Mouse (Mus musculus) testis, postnatal 10 days (tissue): Measurements from ENCODE around the gene Ubald1.
A peak's percentile ranks its signal among the peaks of the same experiment; 100 is the strongest.

Experiments
- DNase-seq: peaks from one replicate; pipeline ENCODE4 v3.0.0; 2021; ENCODE audit warnings: low spot score

Ubald1 gene

DNA sequence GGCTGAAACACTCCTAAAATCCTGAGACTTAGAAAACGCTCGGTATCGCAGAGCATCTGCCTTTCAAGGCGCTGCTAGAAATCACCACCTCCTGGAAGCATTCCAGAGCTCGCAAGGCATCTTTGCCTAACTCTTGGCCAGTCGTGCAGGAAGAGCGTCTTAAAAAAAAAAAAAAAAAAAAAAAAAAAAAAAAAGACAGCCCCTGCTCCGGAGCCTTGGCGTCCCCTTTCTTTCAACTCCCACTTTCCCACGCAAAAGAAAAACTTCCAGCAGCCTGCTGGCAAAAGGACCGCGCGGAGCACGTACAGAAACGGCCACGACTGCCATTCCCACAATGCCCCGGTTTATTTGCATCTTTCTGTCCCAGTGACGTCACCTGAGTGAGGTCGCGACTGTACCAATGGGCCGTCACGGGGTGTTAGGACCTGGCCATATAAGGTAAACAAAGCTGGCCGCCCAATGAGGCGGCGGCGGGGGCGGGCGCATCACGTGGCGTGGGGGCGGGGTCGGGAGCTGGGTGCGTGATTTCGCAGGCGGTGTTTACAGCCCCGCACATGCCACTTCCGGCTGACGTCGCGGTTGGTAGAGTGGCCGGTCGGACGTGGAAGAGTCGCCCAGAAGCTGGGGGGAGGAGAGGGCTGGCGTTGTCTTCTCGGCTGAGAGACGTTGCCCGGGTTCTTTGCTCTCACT lies at the start of gene Ubald1:
Ubald1 (minus strand) TSS at position 180 of the 690 bp plus-strand sequence.
- peak; percentile 99 for DNase-seq

DNA sequence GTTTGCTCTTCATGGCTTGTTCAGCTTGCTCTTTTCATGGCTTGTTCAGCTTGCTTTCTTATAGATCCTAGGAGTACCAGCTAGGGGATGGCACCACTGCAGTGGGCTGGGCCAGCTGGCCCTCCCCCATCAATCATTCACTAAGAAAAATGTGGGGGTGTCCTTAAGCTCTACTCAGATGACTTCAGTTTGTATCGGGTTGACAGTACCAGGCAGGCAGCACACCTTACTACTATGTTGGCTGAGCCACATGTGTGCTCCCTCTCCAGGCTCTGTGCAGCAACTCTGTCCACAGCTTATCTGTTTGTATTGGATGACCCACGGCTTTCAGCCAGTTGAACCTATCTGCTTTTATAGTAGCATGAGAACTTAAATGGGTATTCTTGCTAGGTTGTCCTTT lies 48.4 kb upstream of the Ubald1 start:
- DNase-seq: no peak

DNA sequence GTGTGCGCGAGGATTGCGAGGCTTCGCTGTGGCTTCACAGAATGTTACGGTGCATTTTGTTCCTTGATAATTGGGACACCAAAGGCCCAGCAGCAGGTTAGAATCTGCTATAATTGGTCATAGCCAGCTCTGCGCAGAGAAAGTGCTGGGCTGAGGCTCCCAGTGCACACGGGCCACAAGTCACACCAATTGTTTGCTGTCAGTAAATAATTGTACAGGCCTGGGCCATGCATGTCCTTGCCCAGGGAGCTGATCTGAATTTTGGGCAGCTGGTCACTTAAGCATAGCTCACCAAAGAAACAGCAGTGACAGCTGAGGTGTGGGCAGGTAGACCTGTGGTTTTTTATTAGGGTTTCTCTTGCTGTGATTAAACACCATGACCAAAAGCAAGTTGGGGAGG lies 47.9 kb upstream of the Ubald1 start:
- DNase-seq: no peak

DNA sequence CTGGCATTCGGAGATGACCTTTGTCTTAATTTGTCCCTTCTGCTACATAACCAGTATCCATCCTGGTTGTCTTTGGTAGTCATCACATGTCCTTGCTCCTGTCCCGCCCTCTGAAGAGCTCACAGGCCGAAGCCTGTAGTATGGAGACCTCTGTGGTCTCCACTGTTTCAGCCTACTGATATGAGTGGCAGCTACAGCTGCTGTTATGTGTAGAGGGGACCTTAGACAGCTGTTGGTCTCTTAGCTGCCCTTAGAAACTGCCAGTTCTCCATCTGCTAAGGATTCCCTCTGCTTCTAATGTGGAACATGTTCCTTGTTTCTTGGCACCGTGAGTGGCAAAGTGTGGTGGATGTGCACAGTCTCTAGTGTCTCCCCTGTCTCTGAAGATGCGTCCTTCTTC lies 43.9 kb upstream of the Ubald1 start:
- no peak for DNase-seq

DNA sequence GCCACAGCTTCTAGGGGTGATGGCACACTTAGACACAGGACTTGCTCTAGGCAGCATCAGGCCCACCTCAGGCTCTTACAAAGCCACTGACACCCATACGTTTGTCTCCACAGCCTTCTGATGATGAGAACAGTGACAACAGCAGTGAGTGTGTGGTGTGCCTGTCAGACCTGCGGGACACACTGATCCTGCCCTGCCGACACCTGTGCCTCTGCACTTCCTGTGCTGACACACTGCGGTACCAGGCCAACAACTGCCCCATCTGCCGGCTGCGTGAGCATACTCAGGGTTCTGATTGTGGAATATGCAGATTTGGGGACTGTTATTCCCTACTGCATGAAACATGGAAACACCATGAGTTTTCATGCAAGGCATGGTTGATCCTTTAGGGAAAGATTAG lies 42.4 kb upstream of the Ubald1 start:
- DNase-seq: no peak

DNA sequence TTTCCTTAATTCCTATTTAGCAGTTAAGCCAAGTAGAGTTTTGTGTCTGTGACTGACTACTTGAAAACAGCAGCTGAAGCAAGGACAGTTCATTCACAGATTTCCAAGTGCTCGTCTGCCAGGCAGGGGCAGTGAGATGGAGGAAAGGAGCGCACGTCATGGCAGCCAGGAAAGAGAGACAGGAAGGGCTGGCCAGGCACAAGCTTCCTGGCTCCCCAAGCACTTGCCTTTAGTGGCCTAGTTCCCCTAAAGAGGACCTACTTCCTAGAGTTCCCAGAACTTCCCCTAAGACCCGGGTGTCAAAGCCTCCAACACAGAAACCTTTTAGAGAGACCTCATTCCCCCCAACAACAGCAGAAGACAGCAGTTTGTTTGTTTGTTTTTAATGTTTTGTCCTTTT lies 40.4 kb upstream of the Ubald1 start:
- no peak for DNase-seq

DNA sequence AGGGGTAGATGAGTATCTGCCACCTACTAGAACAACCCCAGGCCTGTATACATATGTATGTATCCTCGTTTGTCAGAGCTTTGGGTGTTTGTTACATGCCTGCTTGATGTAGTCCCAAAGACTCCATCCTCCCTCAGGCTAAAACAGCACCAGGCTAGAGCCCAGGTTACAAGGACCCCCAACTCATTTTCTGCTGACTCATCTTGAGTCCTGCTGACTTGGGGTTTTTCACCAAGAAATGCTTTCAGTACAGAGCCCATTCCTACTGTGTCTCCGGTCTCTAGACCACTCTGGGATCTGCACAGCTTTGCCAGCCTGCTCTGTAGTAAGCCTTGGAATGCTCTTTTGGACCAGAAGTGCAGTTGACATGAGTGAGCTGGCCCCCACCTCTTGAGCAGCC lies 36.5 kb upstream of the Ubald1 start:
- no peak for DNase-seq

DNA sequence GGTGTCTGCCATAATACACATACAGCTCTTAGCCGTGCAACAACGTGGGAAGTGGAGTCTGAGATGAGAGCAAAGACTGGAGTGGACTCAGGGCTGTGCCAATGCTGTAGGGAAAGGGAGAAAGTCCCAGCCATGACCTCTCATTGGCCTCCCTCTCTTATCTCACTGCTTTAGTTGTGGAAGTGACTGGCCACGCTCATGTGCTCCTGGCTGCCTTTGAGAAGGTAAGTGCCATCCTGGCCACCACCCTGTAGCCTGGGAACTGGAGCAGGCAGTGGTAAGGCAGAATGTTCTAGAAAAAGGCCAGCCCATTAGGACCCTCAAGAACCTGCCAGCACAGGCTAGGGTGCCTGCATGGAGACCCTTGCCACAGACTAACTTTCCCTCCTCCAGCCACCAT lies 35.8 kb upstream of the Ubald1 start:
- no peak for DNase-seq

DNA sequence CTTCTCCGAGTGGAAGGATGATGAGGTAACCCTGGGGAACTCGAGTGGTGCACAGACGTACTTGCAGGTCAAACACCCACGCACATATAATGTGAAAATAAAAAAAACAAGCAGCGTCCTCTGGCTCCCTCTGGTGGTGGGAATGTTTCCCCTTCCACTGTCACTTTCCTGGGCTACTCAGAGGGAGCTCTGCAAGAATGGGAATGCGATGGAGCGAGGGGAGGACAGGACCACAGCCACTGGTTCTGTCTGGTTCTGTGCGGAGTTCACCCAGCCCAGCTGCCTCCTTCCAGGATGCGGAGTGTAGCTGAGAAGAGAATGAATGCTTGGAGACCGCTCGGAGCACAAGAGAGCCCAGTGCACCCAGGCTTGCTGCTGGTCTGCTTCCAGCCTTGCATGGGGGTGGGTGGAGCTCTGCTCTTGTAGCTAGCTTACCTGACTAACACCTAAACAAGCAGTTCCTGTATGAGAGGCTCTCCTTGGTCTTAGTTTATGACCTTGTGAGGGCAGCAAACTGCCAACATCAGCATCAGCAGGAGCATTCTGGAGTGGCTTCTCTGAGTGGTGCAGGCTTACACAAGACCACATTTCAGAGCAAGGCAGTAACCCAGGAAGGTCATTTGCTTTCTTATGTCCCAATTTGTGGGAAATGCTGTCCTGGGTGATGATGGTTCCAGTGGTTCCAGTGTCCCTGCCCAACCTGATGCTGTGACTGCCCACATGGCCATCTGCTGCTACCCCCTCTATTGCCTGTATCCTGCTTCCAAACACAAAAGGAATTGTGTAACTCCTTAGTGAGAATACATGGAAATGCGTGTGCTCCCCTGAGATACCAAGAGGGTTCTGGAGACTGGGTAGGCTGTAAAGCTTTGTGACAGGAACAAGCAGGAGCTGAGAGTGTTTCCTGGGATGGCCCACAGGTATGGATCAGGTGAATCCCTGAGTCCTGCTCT lies 33.9 kb upstream of the Ubald1 start:
- peak; percentile 93 for DNase-seq

DNA sequence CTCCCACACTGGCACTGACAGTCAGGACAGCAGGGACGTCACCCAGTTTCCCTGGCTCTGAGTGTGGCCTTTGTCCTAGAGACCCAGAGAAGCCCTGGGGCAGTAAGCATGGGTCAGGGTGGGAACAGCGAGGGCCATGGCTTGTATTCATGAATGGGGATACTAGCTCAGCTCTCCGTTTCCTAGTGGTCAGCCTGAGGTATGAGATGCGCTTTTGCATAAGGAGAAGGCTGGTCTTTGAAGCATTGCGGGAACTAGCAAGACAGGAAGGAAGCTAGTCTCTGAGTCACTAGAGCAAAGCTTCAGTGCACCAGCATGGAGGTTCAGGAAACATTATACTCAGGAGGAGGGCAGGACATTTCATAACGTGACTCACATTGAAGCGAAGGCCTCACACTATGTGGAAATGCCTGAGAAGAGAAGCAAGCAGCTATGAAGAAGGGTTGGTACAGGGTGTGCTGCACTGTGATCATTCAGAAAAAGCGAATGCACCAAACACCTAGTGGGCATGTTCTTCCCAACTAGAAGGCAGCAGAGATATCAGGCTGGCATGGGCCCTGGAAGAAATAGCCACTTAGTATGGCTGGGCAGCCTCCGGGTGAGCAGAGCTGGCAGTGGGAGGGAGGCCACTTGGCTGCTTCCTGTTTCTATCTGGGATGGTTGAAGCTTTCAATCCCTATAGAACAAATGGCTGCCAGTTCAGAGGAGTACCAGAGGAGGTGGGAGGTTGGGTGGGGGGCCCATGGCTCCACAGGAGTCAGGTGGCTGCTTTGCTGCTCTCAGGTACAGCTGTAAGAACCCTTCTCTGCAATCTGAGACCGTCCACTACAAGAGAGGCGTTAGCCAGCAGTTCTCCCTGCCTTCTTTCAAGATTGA lies 33.0 kb upstream of the Ubald1 start:
- DNase-seq: no peak

DNA sequence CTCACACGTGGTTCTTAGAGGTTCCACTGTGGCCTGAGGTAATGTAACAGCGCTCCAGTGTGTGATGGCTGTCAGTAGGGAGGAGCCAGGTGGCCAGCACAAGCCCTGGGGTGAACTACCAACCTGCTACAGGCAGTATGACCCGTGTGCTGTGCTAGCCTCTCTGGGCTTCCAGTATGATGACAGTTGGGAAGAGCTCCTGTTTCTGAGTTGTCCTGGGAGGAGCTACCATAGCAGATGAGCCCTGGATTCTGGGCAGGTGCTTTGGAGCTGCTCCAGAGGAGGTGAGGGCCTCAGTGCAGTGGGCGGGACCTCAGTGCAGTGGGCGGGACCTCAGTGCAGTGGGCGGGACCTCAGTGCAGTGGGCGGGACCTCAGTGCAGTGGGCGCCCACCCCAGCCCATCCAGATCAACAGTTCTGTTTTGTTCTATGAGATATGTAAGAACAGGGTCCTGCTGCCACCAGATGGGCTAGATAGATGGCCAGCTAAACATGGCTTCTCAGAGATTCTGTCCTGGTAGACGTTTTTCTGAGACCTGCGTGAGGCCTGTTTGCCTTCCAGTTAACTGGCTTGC lies 32.0 kb upstream of the Ubald1 start:
- DNase-seq: no peak

DNA sequence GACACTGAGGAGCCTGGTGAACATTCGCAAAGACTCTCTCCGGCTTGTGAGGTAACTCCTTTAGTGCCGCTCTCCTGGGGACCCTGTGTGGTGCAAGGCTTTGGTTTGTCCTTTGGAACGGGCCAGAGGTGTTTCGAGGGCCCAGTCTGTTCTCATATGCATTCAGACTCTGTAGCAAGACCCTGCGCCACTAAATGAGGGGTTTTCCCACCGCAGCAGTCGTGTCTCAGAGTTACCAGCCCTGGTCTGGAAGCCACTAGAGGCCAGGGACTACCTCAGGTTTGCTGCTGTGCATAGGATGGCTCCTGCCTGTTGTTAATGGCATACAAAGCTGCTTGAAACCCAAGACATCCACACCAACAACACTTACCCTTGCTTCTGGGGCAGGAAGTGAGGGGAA lies 30.6 kb upstream of the Ubald1 start:
- no peak for DNase-seq

DNA sequence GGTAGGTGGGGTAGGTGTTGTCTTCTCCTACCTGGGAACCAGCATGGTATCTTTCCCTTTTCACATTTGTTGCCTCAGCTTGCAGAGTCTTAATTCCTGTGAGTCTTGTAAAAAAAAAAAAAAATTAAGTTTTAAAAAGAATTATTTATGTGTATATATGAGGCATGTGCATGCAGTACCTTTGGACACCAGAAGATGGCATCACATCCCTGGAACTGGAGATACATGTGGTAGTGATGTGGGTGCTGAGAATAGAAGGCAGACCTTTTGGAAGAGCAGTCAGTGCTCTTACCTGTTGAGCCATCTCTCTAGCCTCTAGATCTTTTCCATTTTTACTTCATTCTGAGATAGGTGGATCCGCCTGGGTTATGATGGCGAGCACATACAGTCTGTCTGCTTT lies 29.6 kb upstream of the Ubald1 start:
- DNase-seq: no peak

DNA sequence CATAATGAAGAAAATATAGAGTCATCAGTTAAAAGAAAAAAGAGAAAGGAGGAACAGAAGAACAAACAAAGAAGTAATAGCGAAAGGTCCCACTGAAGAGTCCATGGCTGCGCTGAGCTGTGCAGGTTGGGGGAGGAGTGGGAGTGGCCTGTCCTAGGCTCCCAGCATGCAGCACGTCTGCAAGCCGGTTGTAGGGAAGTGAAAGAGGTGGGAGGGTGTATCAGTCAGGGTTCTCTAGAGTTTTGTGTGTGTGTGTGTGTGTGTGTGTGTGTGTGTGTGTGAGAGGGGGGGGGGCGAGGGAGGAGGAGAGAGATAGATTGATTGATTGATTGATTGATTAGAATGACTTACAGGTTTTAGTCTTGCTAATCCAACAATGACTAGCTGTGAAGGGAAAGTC lies 27.9 kb upstream of the Ubald1 start:
- no peak for DNase-seq

DNA sequence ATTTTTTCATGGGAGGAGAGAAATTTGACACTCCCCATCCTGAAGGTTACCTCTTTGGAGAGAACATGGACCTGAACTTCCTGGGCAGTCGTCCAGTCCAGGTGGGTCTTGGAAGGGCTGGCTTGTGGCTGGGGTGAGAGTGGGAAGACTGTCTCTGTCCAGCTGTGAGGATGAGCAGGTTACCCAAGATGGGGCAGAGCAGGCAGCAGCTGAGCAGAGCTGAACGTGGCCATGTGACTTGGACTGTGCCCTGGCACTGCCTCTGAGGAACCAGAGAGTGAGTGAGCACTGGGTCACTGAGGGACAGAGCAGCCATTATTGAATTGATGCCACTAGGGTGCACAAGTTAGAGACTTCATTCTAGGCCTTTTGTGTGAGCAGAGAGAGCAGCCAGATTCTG lies 27.3 kb upstream of the Ubald1 start:
- DNase-seq: no peak

DNA sequence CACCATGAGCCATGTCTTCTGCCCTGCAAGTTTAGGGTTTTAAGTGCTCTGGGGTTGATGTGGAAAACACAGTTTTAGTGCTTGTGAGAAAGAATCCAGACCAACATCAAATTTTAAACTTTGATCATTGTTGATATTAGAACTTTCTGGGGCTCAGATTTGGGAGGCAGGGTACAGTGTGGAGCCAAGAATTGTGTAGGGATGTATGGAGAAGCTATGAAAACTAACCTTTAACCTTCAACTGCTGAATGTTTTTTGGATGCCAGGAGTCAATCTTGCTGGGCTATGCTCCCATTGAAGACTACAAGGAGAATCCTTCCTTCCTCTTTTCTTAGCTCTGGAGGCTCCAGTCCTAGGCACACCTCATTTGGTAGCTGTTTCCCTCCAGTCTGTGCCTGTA lies 26.4 kb upstream of the Ubald1 start:
- no peak for DNase-seq

DNA sequence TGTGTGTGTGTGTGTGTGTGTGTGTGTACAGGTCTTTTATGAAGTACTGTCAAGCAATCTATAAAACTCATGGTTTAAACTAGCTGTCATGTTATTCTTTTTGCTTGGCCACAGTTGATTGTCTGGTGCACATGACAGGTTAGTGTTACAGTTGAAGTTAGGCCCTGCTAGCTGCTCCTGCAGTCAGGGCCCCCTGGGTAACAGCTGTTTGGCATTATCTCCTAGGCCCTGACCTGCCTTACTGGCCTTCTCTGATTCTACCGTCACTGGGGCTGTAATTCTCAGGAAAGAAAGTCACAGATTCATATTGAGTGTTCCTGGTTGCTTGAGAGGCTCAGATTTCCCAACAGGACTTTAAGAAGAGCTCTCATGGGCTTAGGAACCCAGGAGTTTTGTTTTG lies 25.5 kb upstream of the Ubald1 start:
- DNase-seq: no peak

DNA sequence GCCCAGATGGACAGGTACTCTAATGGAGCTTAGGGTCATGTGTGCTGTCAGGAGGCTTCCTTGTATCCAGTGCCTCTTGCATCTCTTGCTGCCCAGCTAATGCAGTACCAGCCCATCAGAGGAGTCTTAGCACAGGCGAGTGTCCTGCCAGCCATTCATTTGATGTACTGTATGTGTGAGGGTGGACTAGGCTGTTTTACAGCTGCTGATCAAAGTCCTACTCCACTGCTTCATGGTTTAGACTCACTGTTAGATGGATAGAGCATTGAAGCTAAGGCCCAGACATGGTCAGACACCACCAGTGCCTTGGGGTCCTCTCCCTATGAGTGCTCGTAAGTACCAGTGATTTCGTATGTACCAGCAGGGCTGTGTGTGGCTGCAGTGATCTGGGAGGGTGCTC lies 24.8 kb upstream of the Ubald1 start:
- DNase-seq: no peak

DNA sequence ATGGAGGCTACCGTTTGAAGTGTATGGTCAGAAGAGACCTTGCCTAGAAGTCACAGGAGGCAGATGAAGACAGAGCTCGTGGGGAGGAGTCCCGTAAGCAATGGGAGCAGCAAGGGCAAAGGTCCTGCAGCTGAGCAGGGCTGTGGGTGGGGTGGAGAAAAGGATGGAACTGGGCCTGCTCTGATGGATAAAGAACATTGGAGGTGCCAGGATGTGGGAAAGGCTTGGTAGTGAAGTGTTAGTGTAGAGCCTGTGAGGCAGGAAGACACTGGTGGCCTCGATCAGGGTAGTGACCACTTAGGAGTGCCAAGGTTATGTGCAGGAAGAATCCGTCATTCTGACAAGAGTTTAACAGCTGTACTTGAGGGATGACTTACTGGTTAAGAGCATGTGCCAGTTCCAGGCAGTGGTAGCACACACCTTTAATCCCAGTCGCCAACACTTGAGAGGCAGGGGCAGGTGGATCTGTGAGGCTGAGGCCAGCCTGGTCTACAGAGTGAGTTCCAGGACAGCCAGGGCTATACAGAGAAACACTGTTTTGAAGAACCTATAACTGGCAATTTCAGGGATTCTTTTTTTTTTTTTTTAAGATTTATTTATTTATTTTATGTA lies 23.5 kb upstream of the Ubald1 start:
- DNase-seq: no peak

DNA sequence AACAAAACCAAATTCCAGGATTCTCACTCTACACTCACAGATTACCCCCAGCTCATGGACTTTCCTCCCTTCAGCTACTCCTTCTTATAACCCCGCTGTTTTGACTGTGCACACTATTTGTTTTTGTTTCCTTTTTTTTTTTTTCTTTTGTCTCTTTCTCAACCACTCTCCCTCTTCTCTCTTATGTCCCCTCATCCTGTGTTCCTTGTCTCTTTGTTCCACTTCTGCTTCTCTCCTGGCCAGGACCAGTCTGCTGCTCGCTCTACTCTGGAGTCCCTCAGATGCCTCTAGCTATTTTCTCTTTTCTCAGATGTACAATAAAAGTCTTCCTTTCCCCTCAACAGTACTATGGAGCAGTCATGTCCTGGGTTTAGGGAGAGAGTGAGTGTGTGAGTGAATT lies 22.3 kb upstream of the Ubald1 start:
- no peak for DNase-seq

DNA sequence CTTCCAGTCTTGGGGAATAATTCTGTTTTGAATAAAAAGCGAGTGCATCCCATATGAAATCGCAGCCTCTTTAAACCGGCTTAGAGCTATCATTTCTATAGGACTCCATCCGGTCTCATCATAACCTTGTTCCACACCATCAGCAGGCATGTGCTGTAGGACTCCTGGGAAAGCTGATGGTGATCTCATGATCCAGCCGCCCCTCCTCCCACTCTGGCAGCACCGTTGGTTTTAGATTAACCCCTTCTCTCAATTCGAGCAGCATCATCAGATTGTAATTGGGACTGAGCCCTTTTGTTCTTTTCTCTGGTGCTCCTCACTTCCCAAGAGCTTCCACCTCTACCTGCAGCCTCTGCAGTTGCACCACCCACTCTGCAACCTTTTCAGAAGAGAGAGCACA lies 21.1 kb upstream of the Ubald1 start:
- DNase-seq: no peak

DNA sequence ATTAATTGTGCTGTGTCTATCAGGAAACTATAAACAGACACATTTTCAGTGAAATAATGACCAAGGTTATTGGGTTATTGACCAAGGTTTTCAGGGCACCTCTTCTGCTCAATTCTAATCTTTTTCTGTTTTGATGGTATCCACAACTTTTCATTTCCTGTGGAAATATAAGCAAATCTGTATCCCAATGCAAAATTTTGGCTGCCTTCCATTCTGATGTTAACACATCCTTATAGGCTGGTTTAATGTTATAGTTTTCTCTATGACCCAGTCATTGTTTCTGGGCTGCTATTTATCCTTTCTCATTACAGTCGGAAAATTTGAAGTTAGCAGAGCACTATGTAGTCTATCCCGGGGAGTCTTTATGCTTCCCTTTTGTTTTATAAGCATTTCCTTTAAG lies 19.6 kb upstream of the Ubald1 start:
- DNase-seq: no peak
